ENCODE assay signal across 26 mouse cellular contexts in the genomic region with DNA sequence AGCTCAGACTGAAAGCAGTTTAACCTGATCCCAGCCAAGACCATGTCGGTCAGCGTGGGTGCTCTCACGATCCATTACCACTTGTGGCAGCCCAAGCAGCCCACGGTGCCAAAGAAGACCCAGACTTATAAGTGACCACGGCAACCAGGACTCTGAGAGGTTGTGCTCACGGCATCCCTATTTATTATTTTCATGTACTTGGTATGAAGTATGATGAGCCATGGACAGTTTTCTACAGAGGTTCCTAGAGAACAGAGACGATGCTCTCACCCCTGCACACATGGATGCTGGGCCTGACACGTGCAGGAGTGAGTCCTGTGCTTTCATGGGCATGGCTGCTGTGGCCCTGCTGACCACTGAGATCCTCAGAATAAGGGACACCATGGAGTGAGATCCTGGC.
"Had no signal": no experiment of that assay in that cellular context is flagged by ENCODE, and none has a peak within 500 bp of the region (broad histone marks: within the 10 kb centered on the region; RNA-seq: fewer than 3 reads in every experiment).

No protein-coding gene starts in this region.

- H3K4me3 ChIP-seq: embryonic facial prominence, embryonic 10.5 days; embryonic facial prominence, embryonic 12.5 days; embryonic facial prominence, embryonic 13.5 days; embryonic facial prominence, embryonic 15.5 days; erythroblast, embryonic 14.5 days; forebrain, embryonic 10.5 days; forebrain, embryonic 12.5 days; forebrain, embryonic 13.5 days; forebrain, embryonic 15.5 days; gastrocnemius, adult 2 months had no signal

- H3K27me3 ChIP-seq: embryonic facial prominence, embryonic 12.5 days; embryonic facial prominence, embryonic 13.5 days; embryonic facial prominence, embryonic 15.5 days; forebrain, embryonic 12.5 days; forebrain, embryonic 13.5 days; forebrain, embryonic 15.5 days had no signal

- H3K36me3 ChIP-seq: embryonic facial prominence, embryonic 15.5 days had no signal

- H3K9me3 ChIP-seq: embryonic facial prominence, embryonic 12.5 days; embryonic facial prominence, embryonic 13.5 days; embryonic facial prominence, embryonic 15.5 days; forebrain, embryonic 13.5 days; forebrain, embryonic 15.5 days had no signal

- H3K4me2 ChIP-seq: embryonic facial prominence, embryonic 12.5 days; embryonic facial prominence, embryonic 13.5 days; embryonic facial prominence, embryonic 15.5 days; forebrain, embryonic 12.5 days; forebrain, embryonic 13.5 days; forebrain, embryonic 15.5 days had no signal

- H3K27ac ChIP-seq: embryonic facial prominence, embryonic 10.5 days; embryonic facial prominence, embryonic 12.5 days; embryonic facial prominence, embryonic 13.5 days; embryonic facial prominence, embryonic 15.5 days; forebrain, embryonic 10.5 days; forebrain, embryonic 12.5 days; forebrain, embryonic 13.5 days; forebrain, embryonic 15.5 days had no signal

- DNase-seq: cerebellum, adult 8-10 months; cerebellum, adult 9-10 months; cerebellum, adult 9-11 months; cerebellum, postnatal 10 days; cerebellum, postnatal 14 days; cerebellum, postnatal 25 days; cerebellum, postnatal 36 days; embryo, embryonic 11 days; forebrain, postnatal 0 days; gastrocnemius, adult 2 months; gastrocnemius, postnatal 10 days; gastrocnemius, postnatal 14 days; gastrocnemius, postnatal 25 days; gastrocnemius, postnatal 36 days; heart, adult 18-20 months had no signal

- ATAC-seq: forebrain, embryonic 13.5 days; forebrain, embryonic 14.5 days; forebrain, embryonic 15.5 days; forebrain, embryonic 16.5 days; forebrain, postnatal 0 days had no signal

- H3K9ac ChIP-seq: embryonic facial prominence, embryonic 12.5 days; embryonic facial prominence, embryonic 13.5 days; embryonic facial prominence, embryonic 15.5 days; forebrain, embryonic 12.5 days; forebrain, embryonic 13.5 days; forebrain, embryonic 15.5 days; forebrain, postnatal 0 days had no signal
